Mouse (Mus musculus) lung, adult 2 months (tissue): Measurements from ENCODE around the gene Asb16. TPM values are rescaled to one million over a fixed set of nuclear protein-coding genes. Genes with fewer than 3 reads are reported as not detected.

ENCODE experiments used
- DNase-seq: peaks from one replicate; pipeline ENCODE4 v3.0.0; 2022
- H3K4me1 ChIP-seq: fragments of 200-500 bp; 2 replicates; pipeline ENCODE4 v1.6.1; 2011; ENCODE audit warnings: low read length; ENCODE audit not compliant: control insufficient read depth, insufficient read depth
- H3K4me3 ChIP-seq: fragments of 200-500 bp; replicated peaks from 2 replicates; pipeline ENCODE3; 2011; ENCODE audit warnings: low read depth, mild to moderate bottlenecking, control low read depth, low read length; ENCODE audit errors: extremely low read depth
- CTCF ChIP-seq: fragments of 200-500 bp; IDR thresholded peaks from 2 replicates; pipeline ENCODE4 v1.5.1; 2011; ENCODE audit warnings: mild to moderate bottlenecking, low read length, control low read depth; ENCODE audit not compliant: insufficient read depth
- POLR2A ChIP-seq: fragments of 200-500 bp; IDR thresholded peaks from 2 replicates; pipeline ENCODE4 v1.6.1; 2011; ENCODE audit warnings: low read depth, mild to moderate bottlenecking, control low read depth, low read length, borderline replicate concordance; ENCODE audit errors: extremely low read depth
- WGBS: fragments of 180-500 bp; shearing (Covaris S2); methylation state at CpG from one replicate; pipeline ENCODE4 v1.1.7; 2018; 5-methylcytosine and 5-hydroxymethylcytosine counted together
- polyA plus RNA-seq: library from polyadenylated mRNA; depleted of rRNA; stranded (reverse); fragments of >200 nt; gene quantifications from 2 replicates; pipeline ENCODE4 v1.2.3, GENCODE M21; 2012; rRNA removed

Asb16 gene
- 0.15 and 1.8 TPM in 2 replicates for polyA plus RNA-seq

DNA sequence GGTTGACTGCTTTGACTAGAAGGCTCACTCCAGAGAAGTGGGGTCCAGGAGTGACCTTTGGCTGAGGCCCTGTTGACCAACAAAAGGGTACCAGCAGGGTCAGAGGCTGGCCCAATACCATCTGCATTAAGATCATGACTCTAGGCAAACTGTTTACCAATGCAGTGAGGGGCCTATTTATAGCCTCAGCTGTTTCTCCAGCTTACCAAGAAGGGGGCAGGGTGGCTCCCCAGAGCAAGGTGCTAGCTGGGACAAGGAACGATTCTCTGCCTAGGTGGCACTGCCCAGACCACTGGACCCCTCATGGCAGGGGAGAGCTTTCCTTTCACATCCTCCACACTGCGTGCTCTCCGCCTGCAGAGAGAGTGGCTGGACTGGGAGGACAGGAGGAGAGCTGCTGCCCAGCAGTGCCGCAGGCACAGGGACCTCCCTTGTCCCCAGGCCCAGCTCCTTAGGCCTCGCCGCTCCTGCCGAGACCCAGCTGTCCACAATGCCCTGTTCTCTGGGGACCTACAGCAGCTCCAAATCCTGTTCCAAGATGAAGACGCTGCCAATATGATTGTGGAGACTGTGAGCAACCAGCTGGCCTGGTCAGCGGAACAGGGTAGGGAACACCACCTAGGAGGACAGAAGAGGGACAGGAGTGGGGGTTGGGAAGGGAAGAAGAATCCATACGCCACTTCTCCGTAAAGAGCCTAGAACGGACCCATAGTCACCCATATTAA is at the start of gene Asb16:
Gene Asb16, plus strand, starts transcription at position 224 of the 725 bp plus-strand sequence.
- H3K4me1 ChIP-seq, result no peaks in the 10 kb centered on the region
- H3K4me3 ChIP-seq, result no peak within 1 kb of the TSS
- no peak for TF ChIP-seq POLR2A
- TF ChIP-seq CTCF, result no peak
- 87% methylated on average over 12 of the region's 12 CpGs for WGBS
- no peak for DNase-seq

DNA sequence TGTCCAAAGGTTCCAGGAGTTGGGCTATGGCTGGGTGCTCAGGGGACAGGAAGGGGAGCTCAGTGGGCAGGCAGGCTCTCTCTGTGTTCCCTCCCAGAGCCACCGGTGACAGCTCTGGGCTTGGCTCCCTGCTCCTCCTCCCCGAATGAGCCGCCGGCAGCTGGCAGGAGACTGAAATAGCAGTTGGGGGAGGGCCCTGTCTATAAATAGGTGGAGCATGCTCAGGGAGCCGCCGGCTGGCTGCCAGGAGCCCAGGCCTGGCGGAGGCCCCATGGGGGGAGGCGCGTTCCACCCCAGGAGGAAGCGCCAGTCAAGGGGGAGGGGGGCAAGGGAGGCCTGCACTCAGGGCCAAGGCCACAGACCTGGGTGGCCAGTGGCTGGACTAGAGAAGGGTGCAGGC is 49.8 kb upstream of the Asb16 start:
- H3K4me3 ChIP-seq, result peak overlapping the region; percentile 70
- 0% methylated on average over 9 of the region's 10 CpGs for WGBS
- H3K4me1 ChIP-seq, result peaks cover 55% of the 10 kb centered on the region
- TF ChIP-seq CTCF (no peak), POLR2A (peak; percentile 92; the same call in 1 of the 2 replicates)
- peak; percentile 94 for DNase-seq

DNA sequence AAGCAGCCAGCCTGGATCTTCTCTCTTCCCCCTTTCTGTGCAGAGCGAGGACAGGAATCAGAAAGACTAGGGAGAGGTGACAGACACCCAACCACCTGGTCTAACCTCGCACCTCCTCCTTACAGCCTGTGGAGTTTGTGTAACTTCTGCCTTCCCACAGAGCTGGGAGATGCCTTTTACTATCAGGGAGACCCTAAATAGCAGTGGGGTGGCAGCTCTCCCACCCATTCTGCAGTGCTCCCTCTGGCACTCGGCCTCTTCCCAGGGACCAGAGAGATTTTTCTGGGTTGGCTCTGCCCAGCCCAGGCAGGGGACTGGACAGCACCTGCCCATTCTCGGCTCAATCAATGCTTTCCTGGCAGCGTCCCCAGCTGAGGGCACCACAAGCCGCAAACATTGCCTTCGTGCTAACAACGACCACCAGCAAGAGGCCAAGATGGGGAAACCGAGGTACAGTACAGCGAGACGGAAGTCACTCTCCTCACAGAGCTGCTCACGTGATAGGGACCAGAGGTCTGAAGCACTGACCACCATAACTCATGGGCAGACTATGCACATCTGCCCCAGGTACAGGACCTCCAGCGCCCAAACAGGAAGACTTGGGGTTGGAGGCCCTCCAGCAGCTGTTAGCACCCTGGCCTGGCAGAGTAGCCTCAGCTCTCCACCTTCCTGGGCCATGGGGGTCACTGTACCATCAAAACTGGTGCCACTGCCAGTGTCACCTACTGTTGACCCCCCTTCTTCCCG is 49.1 kb upstream of the Asb16 start:
- H3K4me1 ChIP-seq, result peaks cover 52% of the 10 kb centered on the region
- 46% methylated on average over 14 of the region's 14 CpGs for WGBS
- DNase-seq, result no peak
- no peak for TF ChIP-seq CTCF
- TF ChIP-seq POLR2A, result no peak
- H3K4me3 ChIP-seq, result no peak overlapping the region

DNA sequence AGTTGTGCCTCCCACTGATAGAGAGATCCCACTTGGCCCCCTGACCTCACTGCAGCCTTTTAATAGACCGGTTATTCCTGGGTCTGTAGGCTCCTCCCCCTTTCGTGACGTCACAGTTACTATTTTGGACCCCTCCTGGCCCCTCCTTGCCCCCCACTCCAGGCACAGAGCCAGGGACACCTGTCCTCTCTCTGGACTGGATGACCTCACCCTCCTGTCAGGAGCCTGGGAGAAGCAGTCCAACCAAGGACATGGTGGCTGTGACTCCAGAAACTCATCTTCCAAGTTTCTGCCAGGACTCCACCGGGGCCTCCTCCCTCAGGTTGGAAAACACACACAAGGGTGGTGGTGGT is 48.6 kb upstream of the Asb16 start:
- peaks cover 53% of the 10 kb centered on the region for H3K4me1 ChIP-seq
- DNase-seq, result no peak

DNA sequence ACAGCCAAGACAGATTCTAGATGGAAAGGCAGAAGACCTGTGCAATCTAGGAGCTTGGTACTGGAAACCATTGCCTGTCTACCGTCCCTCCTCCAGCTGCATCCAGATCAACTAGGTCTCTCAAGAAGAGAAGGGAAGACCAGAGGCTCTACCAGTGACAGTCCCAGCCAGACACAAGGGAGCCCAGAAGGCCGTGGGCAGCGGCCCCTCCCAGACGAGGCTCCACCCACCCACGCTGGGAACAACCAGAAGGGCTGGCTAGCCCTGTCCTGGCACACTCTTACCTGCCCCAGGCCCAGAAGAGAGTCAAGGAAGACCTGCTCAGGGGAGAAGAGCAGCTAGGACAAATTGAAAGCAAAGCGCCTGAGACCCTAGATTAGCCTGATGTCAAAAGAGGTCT is 48.1 kb upstream of the Asb16 start:
- no peak for TF ChIP-seq POLR2A
- TF ChIP-seq CTCF, result no peak
- WGBS, result 43% methylated on average over 6 of the region's 6 CpGs
- Histone ChIP-seq H3K4me1 (peaks cover 56% of the 10 kb centered on the region), H3K4me3 (no peak overlapping the region)
- DNase-seq, result no peak

More for the DNA sequence above, 48.6 kb upstream of the Asb16 start:
- 29% methylated on average over 4 of the region's 4 CpGs for WGBS
- TF ChIP-seq POLR2A (no peak), CTCF (no peak)
- H3K4me3 ChIP-seq, result no peak overlapping the region

DNA sequence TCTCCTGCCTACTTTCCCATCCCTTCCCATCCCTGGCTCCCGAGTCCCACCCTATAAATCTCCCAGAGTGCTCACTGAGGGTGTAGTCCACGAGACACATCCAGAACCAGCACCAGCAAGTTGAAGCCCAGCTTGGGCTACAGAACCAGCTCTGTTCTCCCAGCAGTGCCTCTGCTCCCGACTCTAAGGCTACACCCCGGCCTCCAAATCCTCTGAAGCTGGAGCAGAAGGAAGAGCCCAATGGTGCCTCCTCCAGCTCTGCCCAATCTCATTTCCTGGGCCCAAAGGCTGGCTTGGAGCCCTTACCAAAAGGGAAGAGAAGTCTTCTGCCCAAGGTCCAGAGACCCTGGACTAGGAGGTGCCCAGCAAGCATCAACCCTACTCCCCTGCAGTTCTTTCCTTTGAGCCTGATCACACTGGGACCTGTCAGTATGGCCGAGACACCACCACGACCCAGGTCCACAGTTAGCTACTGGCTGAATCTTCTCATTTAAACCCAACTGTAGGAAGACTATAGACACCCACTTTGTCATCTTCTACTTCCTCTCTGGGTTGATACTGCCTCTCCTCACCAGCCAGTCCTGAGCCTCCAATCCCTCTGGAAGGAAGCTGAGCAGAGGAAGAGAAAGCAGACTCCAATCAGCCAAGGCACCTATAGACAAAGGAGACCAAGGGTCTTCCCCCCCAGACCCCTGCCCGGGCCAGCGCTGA is 47.1 kb upstream of the Asb16 start:
- WGBS, result 75% methylated on average over 8 of the region's 8 CpGs
- H3K4me3 ChIP-seq, result no peak overlapping the region
- peaks cover 56% of the 10 kb centered on the region for H3K4me1 ChIP-seq
- DNase-seq, result no peak
- TF ChIP-seq CTCF, result no peak

DNA sequence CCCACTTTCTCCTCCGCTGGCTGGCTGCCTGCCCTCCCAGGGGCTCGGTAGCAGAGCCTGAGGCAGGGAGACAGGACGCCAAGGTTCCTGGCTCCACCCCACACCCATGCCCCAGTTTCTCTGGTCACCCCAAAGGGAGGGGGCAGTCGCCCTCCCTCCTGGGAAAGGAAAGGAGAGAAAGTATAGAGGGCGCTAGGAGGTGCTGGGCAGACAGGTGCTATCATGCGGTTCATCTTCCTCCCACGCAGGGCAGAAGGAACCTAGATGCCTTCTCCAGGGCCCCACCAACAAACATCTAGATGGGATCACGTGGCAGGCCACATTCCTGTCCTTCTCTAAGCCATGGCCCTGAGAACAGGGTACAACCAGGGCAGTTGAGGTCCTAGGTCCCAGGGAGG is 46.6 kb upstream of the Asb16 start:
- TF ChIP-seq POLR2A, result no peak
- no peak for TF ChIP-seq CTCF
- Histone ChIP-seq H3K4me1 (peaks cover 60% of the 10 kb centered on the region), H3K4me3 (no peak overlapping the region)
- no peak for DNase-seq
- 65% methylated on average over 8 of the region's 8 CpGs for WGBS

DNA sequence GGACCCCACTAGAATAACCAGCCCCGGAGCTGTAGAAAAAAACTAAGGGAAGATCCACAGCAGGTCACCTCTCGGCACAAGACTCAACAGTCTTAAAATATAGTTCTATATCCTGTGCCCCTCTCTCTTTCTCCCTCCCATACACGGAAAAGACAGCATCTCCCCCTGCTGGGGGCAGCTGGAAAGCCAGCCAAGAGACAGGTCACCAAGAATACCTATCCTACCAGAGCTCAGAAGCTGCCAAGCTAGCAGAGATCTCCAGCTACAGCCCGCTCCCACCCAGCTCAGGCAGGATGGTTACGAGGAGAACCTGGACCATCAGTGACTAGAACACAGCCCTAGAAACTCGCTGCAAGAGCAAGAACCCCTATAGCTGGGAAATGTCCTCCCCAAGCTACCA is 45.4 kb upstream of the Asb16 start:
- WGBS, result 47% methylated on average over 6 of the region's 6 CpGs
- no peak for TF ChIP-seq POLR2A
- TF ChIP-seq CTCF, result peak; percentile 63; the same call in 1 of the 2 replicates
- H3K4me3 ChIP-seq, result no peak overlapping the region
- DNase-seq, result no peak
- H3K4me1 ChIP-seq, result peaks cover 54% of the 10 kb centered on the region

DNA sequence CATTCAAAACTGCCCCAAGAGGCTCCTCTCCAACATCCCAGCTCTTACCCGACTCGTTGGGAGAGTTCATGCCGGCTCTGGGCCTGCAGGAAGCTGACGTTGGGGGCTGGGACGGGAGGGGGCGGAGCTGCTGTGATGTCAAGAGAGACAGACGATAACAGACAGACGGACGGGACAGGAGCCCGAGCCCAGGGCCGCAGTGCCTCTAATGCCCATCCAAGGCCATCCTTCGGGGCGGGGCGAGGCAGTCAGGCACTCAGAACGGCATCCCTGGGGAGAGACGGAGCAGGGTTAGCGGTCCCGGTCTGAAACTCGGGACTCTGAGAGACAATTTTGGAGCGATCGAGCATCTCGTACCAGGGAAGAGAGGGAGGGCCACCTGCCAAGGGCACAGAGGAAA is 43.9 kb upstream of the Asb16 start:
- peak overlapping the region; percentile 6 for H3K4me3 ChIP-seq
- no peak for TF ChIP-seq CTCF
- no peak for TF ChIP-seq POLR2A
- no peak for DNase-seq
- WGBS, result 14% methylated on average over 22 of the region's 22 CpGs
- H3K4me1 ChIP-seq, result peaks cover 49% of the 10 kb centered on the region

DNA sequence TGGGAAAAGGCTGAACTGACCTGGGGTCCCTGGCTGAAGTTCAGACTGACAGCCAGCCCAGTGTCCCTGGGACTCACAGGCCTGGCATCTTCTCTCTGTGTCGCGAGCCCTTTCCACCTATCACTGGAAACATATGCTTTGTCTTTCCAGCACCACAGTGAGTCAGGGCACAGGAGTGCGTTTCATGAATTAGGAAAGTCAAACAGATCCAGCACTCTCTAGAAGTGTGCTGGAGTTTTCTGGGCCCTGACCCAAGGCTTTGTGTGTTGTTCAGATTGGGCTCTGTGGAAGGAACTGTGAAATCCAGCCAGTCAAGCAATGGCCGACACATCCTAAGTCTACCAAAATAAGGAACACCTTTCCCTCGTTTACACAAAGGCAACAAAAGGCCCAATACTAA is 43.3 kb upstream of the Asb16 start:
- TF ChIP-seq POLR2A (no peak), CTCF (no peak)
- H3K4me1 ChIP-seq, result peaks cover 44% of the 10 kb centered on the region
- DNase-seq, result no peak
- no peak overlapping the region for H3K4me3 ChIP-seq
- WGBS, result 31% methylated on average over 5 of the region's 5 CpGs
